In the genomic region with DNA sequence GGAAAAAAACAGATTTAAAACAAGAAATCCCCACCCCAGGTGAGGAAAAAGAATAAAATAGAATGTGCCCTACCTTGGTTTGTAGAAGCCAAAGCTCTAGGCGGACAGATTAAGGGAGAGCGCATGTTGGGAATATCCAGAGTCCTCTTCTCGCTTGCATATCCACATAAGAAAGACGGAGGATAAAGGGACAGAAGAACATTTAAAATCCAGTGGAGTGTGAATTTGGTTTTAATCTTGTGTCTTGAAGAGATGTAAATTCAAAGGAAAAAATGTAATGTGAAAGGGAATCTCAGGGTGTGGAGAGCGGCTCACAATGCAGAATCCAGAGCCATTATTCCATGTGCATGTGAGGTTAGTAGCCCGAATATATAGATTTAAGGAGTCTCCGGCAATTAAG, we compare ENCODE assay signal across 12 mouse cellular contexts. TPM values are rescaled to one million over a fixed set of nuclear protein-coding genes. Genes with fewer than 3 reads are reported as not detected.
DNase-seq lines count a peak whose midpoint lies in the region; ATAC-seq and TF ChIP-seq lines count a peak whose summit lies in the region.
"Had no signal": no experiment of that assay in that cellular context is flagged by ENCODE, and none has a peak within 500 bp of the region (broad histone marks: within the 10 kb centered on the region; RNA-seq: fewer than 3 reads in every experiment).

No protein-coding gene starts in this region.

- H3K27me3 ChIP-seq in intestine, embryonic 15.5 days (replicated peaks) = peaks cover 33% of the 10 kb centered on the region
- peaks cover 29% of the 10 kb centered on the region for H3K27me3 ChIP-seq in intestine, postnatal 0 days (replicated peaks; ENCODE audit: control insufficient read depth, insufficient read depth, low read length)
- peaks cover 45% of the 10 kb centered on the region for H3K27me3 ChIP-seq in embryonic facial prominence, embryonic 12.5 days
- H3K27me3 ChIP-seq in hindbrain, embryonic 10.5 days (ENCODE audit: insufficient read depth, poor library complexity, severe bottlenecking) = peaks cover 52% of the 10 kb centered on the region
- no peaks in the 10 kb centered on the region for H3K27me3 ChIP-seq in midbrain, embryonic 14.5 days (ENCODE audit: control insufficient read depth, insufficient read depth, low read length)

- no peak overlapping the region for H3K4me3 ChIP-seq in intestine, embryonic 15.5 days (replicated peaks)
- H3K4me3 ChIP-seq in intestine, postnatal 0 days (ENCODE audit: low read depth, low read length) = no peak overlapping the region
- 0 out of 2 replicates have a peak overlapping the region, but pooled peaks have one; percentile 47 for H3K4me3 ChIP-seq in embryonic facial prominence, embryonic 12.5 days
- peak overlapping the region; percentile 59 for H3K4me3 ChIP-seq in hindbrain, embryonic 10.5 days
- H3K4me3 ChIP-seq in midbrain, embryonic 14.5 days (replicated peaks; ENCODE audit: low read depth, low read length) = peak overlapping the region; percentile 50

- H3K4me1 ChIP-seq in intestine, embryonic 15.5 days (replicated peaks) = peaks cover 9% of the 10 kb centered on the region
- no peaks in the 10 kb centered on the region for H3K4me1 ChIP-seq in intestine, postnatal 0 days (replicated peaks; ENCODE audit: control insufficient read depth, insufficient read depth, low read length)
- H3K4me1 ChIP-seq in embryonic facial prominence, embryonic 12.5 days = peaks cover 12% of the 10 kb centered on the region; the same call in 1 of the 2 replicates
- H3K4me1 ChIP-seq in hindbrain, embryonic 10.5 days (replicated peaks) = peaks cover 21% of the 10 kb centered on the region
- peaks cover 13% of the 10 kb centered on the region for H3K4me1 ChIP-seq in midbrain, embryonic 14.5 days (ENCODE audit: control insufficient read depth, insufficient read depth, low read length)

- no peak overlapping the region for H3K27ac ChIP-seq in intestine, embryonic 15.5 days
- no peak overlapping the region for H3K27ac ChIP-seq in intestine, postnatal 0 days (ENCODE audit: low read depth, low read length)
- no peak overlapping the region for H3K27ac ChIP-seq in embryonic facial prominence, embryonic 12.5 days
- H3K27ac ChIP-seq in hindbrain, embryonic 10.5 days = no peak overlapping the region
- H3K27ac ChIP-seq in midbrain, embryonic 14.5 days (replicated peaks; ENCODE audit: low read depth, low read length) = peak overlapping the region; percentile 91

- TF ChIP-seq CTCF in intestine, postnatal 0 days (IDR thresholded peaks at IDR 0.05; ENCODE audit: low read depth) = no peak

- intact Hi-C loops in left cerebral cortex, postnatal 14 days (cut with DNase I) = loop anchor here (5.0 kb wide), 3 partner anchors 66 to 729 kb away; no protein-coding TSS in a partner anchor

- ATAC-seq in intestine, embryonic 15.5 days = no peak
- no peak for ATAC-seq in intestine, postnatal 0 days
- no peak for ATAC-seq in embryonic facial prominence, embryonic 12.5 days (ENCODE audit: insufficient number of reproducible peaks, insufficient read depth, low FRiP score, low TSS enrichment)
- ATAC-seq in midbrain, embryonic 14.5 days (ENCODE audit: low FRiP score, low TSS enrichment) = no peak

- WGBS in intestine, embryonic 15.5 days = 36% methylated on average over 7 of the region's 7 CpGs
- WGBS in intestine, postnatal 0 days = 28% methylated on average over 7 of the region's 7 CpGs
- 17% methylated on average over 7 of the region's 7 CpGs for WGBS in embryonic facial prominence, embryonic 12.5 days
- WGBS in hindbrain, embryonic 10.5 days = 18% methylated on average over 7 of the region's 7 CpGs
- WGBS in midbrain, embryonic 14.5 days = 9% methylated on average over 7 of the region's 7 CpGs

- no peaks in the 10 kb centered on the region for H3K36me3 ChIP-seq in intestine, embryonic 15.5 days
- no peaks in the 10 kb centered on the region for H3K36me3 ChIP-seq in intestine, postnatal 0 days (ENCODE audit: control insufficient read depth, insufficient read depth)
- H3K36me3 ChIP-seq in embryonic facial prominence, embryonic 12.5 days = no peaks in the 10 kb centered on the region
- H3K36me3 ChIP-seq in hindbrain, embryonic 10.5 days = no peaks in the 10 kb centered on the region
- no peaks in the 10 kb centered on the region for H3K36me3 ChIP-seq in midbrain, embryonic 14.5 days (ENCODE audit: control insufficient read depth, insufficient read depth, low read length)

- no peak overlapping the region for H3K9ac ChIP-seq in intestine, embryonic 15.5 days
- H3K9ac ChIP-seq in intestine, postnatal 0 days (ENCODE audit: low read depth, low read length) = no peak overlapping the region
- no peak overlapping the region for H3K9ac ChIP-seq in embryonic facial prominence, embryonic 12.5 days
- peak overlapping the region; percentile 70 for H3K9ac ChIP-seq in midbrain, embryonic 14.5 days (replicated peaks; ENCODE audit: low read length)

- no peak for DNase-seq in hindbrain, embryonic 10.5 days (ENCODE audit: low spot score)
- peak; percentile 57 for DNase-seq in midbrain, embryonic 14.5 days
- DNase-seq in gastrocnemius, postnatal 10 days = no peak
- no peak for DNase-seq in cerebellum, adult 9-10 months
- DNase-seq in left cerebral cortex, postnatal 14 days (ENCODE audit: low spot score in 2 of 2) = no peak
- DNase-seq: heart, postnatal 4 days; lung, adult 18-20 months; thymus, postnatal 36 days had no signal

- H3K9me3 ChIP-seq in intestine, embryonic 15.5 days = no peaks in the 10 kb centered on the region
- H3K9me3 ChIP-seq in intestine, postnatal 0 days (ENCODE audit: control insufficient read depth) = no peaks in the 10 kb centered on the region
- H3K9me3 ChIP-seq in embryonic facial prominence, embryonic 12.5 days = no peaks in the 10 kb centered on the region
- H3K9me3 ChIP-seq in hindbrain, embryonic 10.5 days = no peaks in the 10 kb centered on the region
- no peaks in the 10 kb centered on the region for H3K9me3 ChIP-seq in midbrain, embryonic 14.5 days (ENCODE audit: control insufficient read depth, low read length)

- H3K4me2 ChIP-seq in intestine, embryonic 15.5 days (replicated peaks) = peak overlapping the region; percentile 96
- no peak overlapping the region; the same call in 1 of the 2 replicates for H3K4me2 ChIP-seq in intestine, postnatal 0 days (replicated peaks; ENCODE audit: low read depth)
- peak overlapping the region; percentile 97 for H3K4me2 ChIP-seq in embryonic facial prominence, embryonic 12.5 days (replicated peaks)
- H3K4me2 ChIP-seq in midbrain, embryonic 14.5 days (ENCODE audit: low read length) = peak overlapping the region; percentile 72

RNA-seq across cellular contexts. Expression of a gene that starts 2.0 kb away (rescaled TPM):
- polyA plus RNA-seq in intestine, embryonic 15.5 days (2015; fragmentation: Nextera tagmentation; extraction: Ambion mirVana) = 0.10 and 0.60 TPM in 2 replicates
- polyA plus RNA-seq in intestine, postnatal 0 days (2015; fragmentation: Nextera tagmentation; extraction: Ambion mirVana) = not detected in 2 replicates
- polyA plus RNA-seq in embryonic facial prominence, embryonic 12.5 days (2016; fragmentation: Nextera tagmentation; extraction: Ambion mirVana) = 2.7 and 3.3 TPM in 2 replicates
- polyA plus RNA-seq in hindbrain, embryonic 10.5 days (2016; fragmentation: Nextera tagmentation; extraction: Ambion mirVana) = 0.47 and 0.70 TPM in 2 replicates
- 41.1 and 53.9 TPM in 2 replicates for polyA plus RNA-seq in midbrain, embryonic 14.5 days (2014; fragmentation: Nextera tagmentation; extraction: Ambion mirVana)
- total RNA-seq in gastrocnemius, postnatal 10 days (2021) = 1 to 10 TPM in 1 of 2 experiments, under 1 TPM in 1; 0.52 to 1.5 TPM
- 100 to 1,000 TPM; 328 to 355 TPM for total RNA-seq in left cerebral cortex, postnatal 14 days (2021)
- total RNA-seq: common myeloid progenitor, adult 5-6 weeks had no signal

Comparison
In these comparisons a context has a peak if more than half of its experiments do, and no peak if none do; other contexts are left out.
1. H3K4me3 ChIP-seq: peak in embryonic facial prominence, embryonic 12.5 days (single experiment), hindbrain, embryonic 10.5 days (single experiment) and midbrain, embryonic 14.5 days (single experiment); none in intestine, embryonic 15.5 days (single experiment) and intestine, postnatal 0 days (single experiment).